Mouse (Mus musculus) MEL (cell line): ENCODE measurements at regions not wholly inside any gene's neighbourhood (a gene's known extent, or its start where the extent isn't known, plus 50 kb on each side); places are given as distances from the start of the nearest gene placed in this dataset.

ENCODE experiments used
- CTCF ChIP-seq, 3 experiments: IDR thresholded peaks in 2 of 3; conservative IDR thresholded peaks in 1 of 3; 2 replicates each; pipeline ENCODE4 v1.5.1; 2011 to 2012; ENCODE audit warnings: low read length in 3 of 3, low read depth in 2 of 3, mild to moderate bottlenecking in 2 of 3, improper control_type of control experiment in 1 of 3, inconsistent platforms in 1 of 3, mixed read lengths in 1 of 3, moderate library complexity in 1 of 3; ENCODE audit not compliant: control insufficient read depth in 1 of 3, insufficient read depth in 1 of 3, poor library complexity in 1 of 3, severe bottlenecking in 1 of 3
- GABPA ChIP-seq: IDR thresholded peaks from 2 replicates; pipeline ENCODE4 v1.6.1; 2012; ENCODE audit warnings: low read depth, mild to moderate bottlenecking, inconsistent platforms, low read length, improper control_type of control experiment, moderate library complexity
- GATA1 ChIP-seq: IDR thresholded peaks from 2 replicates; pipeline ENCODE4 v1.6.1; 2011; ENCODE audit warnings: low read depth, low read length, improper control_type of control experiment
- MXI1 ChIP-seq: IDR thresholded peaks from 2 replicates; pipeline ENCODE4 v1.6.1; 2011; ENCODE audit warnings: mild to moderate bottlenecking, low read depth, low read length, improper control_type of control experiment
- RAD21 ChIP-seq: IDR thresholded peaks from 2 replicates; pipeline ENCODE4 v1.6.1; 2011; ENCODE audit warnings: mild to moderate bottlenecking, low read depth, low read length, improper control_type of control experiment
- SIN3A ChIP-seq: IDR thresholded peaks from 2 replicates; pipeline ENCODE4 v1.6.1; 2012; ENCODE audit warnings: low read length, improper control_type of control experiment, inconsistent platforms
- ZKSCAN1 ChIP-seq: IDR thresholded peaks from 2 replicates; pipeline ENCODE4 v1.6.1; 2012; ENCODE audit warnings: low read depth, mild to moderate bottlenecking, inconsistent platforms, low read length, improper control_type of control experiment, moderate library complexity

DNA sequence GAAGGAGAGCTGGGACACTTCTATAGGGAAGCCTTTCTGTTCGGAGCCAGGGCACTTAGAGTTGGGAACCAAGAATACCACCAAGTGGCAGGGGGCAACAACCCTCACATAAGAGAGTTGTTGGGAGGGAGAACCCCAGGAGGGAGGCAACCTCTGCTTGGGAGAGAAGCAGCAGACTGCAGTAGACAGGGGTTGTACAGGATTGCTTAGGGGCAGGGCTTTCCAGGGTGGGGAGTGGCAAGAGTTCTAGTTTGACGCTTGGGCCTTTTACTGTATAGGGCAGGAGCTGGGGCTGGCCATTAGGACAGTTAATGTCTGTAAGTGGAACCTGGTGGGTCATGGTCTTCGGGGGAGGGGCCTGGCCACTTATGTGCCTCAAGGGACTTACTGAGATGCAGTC is 57.1 kb upstream of the Ssx2ip start:
- TF ChIP-seq CTCF (IDR thresholded peaks at IDR 0.05 in 2 of 3, conservative IDR thresholded peaks at IDR 0.05 in 1 of 3; ENCODE audit: control insufficient read depth in 1 of 3, insufficient read depth in 1 of 3, low read depth in 2 of 3, low read length in 3 of 3, poor library complexity in 1 of 3, severe bottlenecking in 1 of 3): no peak
- TF ChIP-seq RAD21: no peak
- TF ChIP-seq SIN3A: no peak
- no peak for TF ChIP-seq GABPA
- TF ChIP-seq ZKSCAN1: no peak
- TF ChIP-seq GATA1: no peak
- TF ChIP-seq MXI1: no peak
